Mouse (Mus musculus) gastrocnemius, postnatal 4 days (tissue): Measurements from ENCODE around the gene Onecut3. TPM values are rescaled to one million over a fixed set of nuclear protein-coding genes. Genes with fewer than 3 reads are reported as not detected.
A peak's percentile ranks its signal among the peaks of the same experiment; 100 is the strongest.

ENCODE experiments used
- DNase-seq, 2 experiments: peaks; one replicate each; pipeline ENCODE4 v3.0.0; 2021 to 2022; ENCODE audit warnings: low spot score in 2 of 2, mixed read lengths in 2 of 2
- total RNA-seq, 2 experiments: library from RNA; stranded (reverse); gene quantifications; 2 replicates each; pipeline ENCODE4 v1.2.3; 2021

The Onecut3 gene
- total RNA-seq, 2 experiments from 2014 or later: not detected

- no peak for DNase-seq
Observed at GRCm38 (mm10) chr10:80549279-80549678, 54.6 kb downstream of the Onecut3 start.

- DNase-seq: no peak
Observed at GRCm38 (mm10) chr10:80552364-80552763, 57.7 kb downstream of the Onecut3 start.

- no peak for DNase-seq
Observed at GRCm38 (mm10) chr10:80553575-80553974, 58.9 kb downstream of the Onecut3 start.

- DNase-seq: no peak
Observed at GRCm38 (mm10) chr10:80553997-80554396, 59.4 kb downstream of the Onecut3 start.

- DNase-seq: peak in 1 of 2 experiments; percentile 78
Observed at GRCm38 (mm10) chr10:80557346-80557965, 62.8 kb downstream of the Onecut3 start.

GRCm38 (mm10) chr10:80559431-80559830 lies 64.8 kb downstream of the Onecut3 start:
- no peak for DNase-seq

GRCm38 (mm10) chr10:80560621-80561020 lies 66.0 kb downstream of the Onecut3 start:
- no peak for DNase-seq

GRCm38 (mm10) chr10:80561116-80561944 lies 66.7 kb downstream of the Onecut3 start, which contains the start of gene Rexo1:
Rexo1 (minus strand) TSS chr10:80561560.
- peak; percentile 75 to 93 for DNase-seq

GRCm38 (mm10) chr10:80566375-80567092 lies 71.9 kb downstream of the Onecut3 start:
- DNase-seq: peak; percentile 75 to 82

Other genes with a start within 250 kb of the Onecut3 start
- gene Ndufs7, start 245.7 kb upstream of the Onecut3 start, total RNA-seq: 100 to 1,000 TPM; 327 to 331 TPM
- 100 to 1,000 TPM; 446 to 545 TPM for gene Gamt, start 233.8 kb upstream of the Onecut3 start, total RNA-seq
- gene Dazap1, start 233.3 kb upstream of the Onecut3 start, total RNA-seq: 100 to 1,000 TPM in 1 of 2 experiments, 10 to 100 TPM in 1; 98.9 to 112 TPM
- gene Rps15, start 202.4 kb upstream of the Onecut3 start, total RNA-seq: 1,000 to 10,000 TPM; 1,165 to 1,300 TPM
- 1 to 10 TPM in 1 of 2 experiments, under 1 TPM in 1; 0.73 to 2.1 TPM for gene Apc2, start 198.9 kb upstream of the Onecut3 start, total RNA-seq
- gene 2310011J03Rik, start 174.3 kb upstream of the Onecut3 start, total RNA-seq: 10 to 100 TPM; 16.7 to 17.6 TPM
- gene Pcsk4, start 165.3 kb upstream of the Onecut3 start, total RNA-seq: 1 to 10 TPM; 1.0 to 1.5 TPM
- 1 to 10 TPM; 2.7 to 4.1 TPM for gene Reep6, start 164.9 kb upstream of the Onecut3 start, total RNA-seq
- 10 to 100 TPM; 15.5 to 16.5 TPM for gene Adamtsl5, start 146.4 kb upstream of the Onecut3 start, total RNA-seq
- gene Plk5, start 138.4 kb upstream of the Onecut3 start, total RNA-seq: under 1 TPM in 1 of 2 experiments, not detected in 1; 0.34 TPM
- 10 to 100 TPM; 17.8 to 18.9 TPM for gene Mex3d, start 107.2 kb upstream of the Onecut3 start, total RNA-seq
- gene Mbd3, start 95.3 kb upstream of the Onecut3 start, total RNA-seq: 100 to 1,000 TPM; 139 to 140 TPM
- gene Uqcr11, start 88.0 kb upstream of the Onecut3 start, total RNA-seq: 100 to 1,000 TPM; 640 to 657 TPM
- 10 to 100 TPM; 66.4 to 67.5 TPM for gene Tcf3, start 61.2 kb upstream of the Onecut3 start, total RNA-seq
- under 1 TPM; 0.05 TPM for gene Atp8b3, start 44.3 kb downstream of the Onecut3 start, total RNA-seq
- 10 to 100 TPM; 22.0 to 24.9 TPM for gene Rexo1, start 66.7 kb downstream of the Onecut3 start, total RNA-seq
- gene Klf16, start 82.5 kb downstream of the Onecut3 start, total RNA-seq: 1 to 10 TPM; 7.5 to 8.5 TPM
- 10 to 100 TPM; 79.7 to 81.6 TPM for gene Abhd17a, start 95.5 kb downstream of the Onecut3 start, total RNA-seq
- gene Scamp4, start 108.0 kb downstream of the Onecut3 start, total RNA-seq: 10 to 100 TPM; 27.4 to 27.9 TPM
- gene Adat3, start 108.0 kb downstream of the Onecut3 start, total RNA-seq: 1 to 10 TPM; 3.0 to 3.2 TPM
- gene Gm49322, start 111.2 kb downstream of the Onecut3 start, total RNA-seq: 1 to 10 TPM; 1.1 to 1.7 TPM
- gene Csnk1g2, start 128.0 kb downstream of the Onecut3 start, total RNA-seq: 100 to 1,000 TPM; 167 to 169 TPM
- gene Btbd2, start 162.2 kb downstream of the Onecut3 start, total RNA-seq: 10 to 100 TPM; 50.7 to 50.8 TPM
- 100 to 1,000 TPM; 170 to 176 TPM for gene Mknk2, start 183.3 kb downstream of the Onecut3 start, total RNA-seq
- gene Mob3a, start 207.1 kb downstream of the Onecut3 start, total RNA-seq: 10 to 100 TPM; 24.0 to 25.4 TPM
- 1 to 10 TPM; 8.3 to 8.4 TPM for gene Izumo4, start 207.3 kb downstream of the Onecut3 start, total RNA-seq
- 10 to 100 TPM; 52.1 to 58.7 TPM for gene Ap3d1, start 247.4 kb downstream of the Onecut3 start, total RNA-seq